Mouse (Mus musculus): ENCODE measurements around the gene Rsad1. TPM values are rescaled to one million over a fixed set of nuclear protein-coding genes. Genes with fewer than 3 reads are reported as not detected.

Rsad1 gene
- polyA plus RNA-seq, 1 experiment from 2014 or later = 3.7 TPM

DNA sequence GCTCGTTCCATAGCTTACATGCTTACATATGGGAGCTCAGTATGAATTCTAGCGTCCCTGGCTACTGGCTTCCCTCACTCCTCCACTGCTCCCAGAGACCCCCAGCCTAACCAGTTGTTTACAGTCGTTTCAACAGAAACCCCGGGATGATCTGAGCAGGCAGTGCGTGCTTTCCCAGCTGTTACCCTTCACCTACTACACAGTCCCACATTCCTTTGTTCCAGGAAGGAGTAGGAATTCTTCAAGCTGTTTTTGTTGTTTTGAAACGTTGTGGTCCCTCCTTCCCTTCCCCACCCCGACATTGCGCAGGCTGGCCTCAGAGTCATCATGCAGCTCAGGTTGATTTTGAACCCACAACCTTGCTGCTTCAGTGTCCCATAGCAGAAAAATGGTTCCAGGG is 48.7 kb downstream of the Rsad1 start:
- no peak for DNase-seq (ENCODE audit: extremely low spot score, low spot score)
- H3K4me3 ChIP-seq = peak overlapping the region; percentile 49
- H3K9me3 ChIP-seq = no peaks in the 10 kb centered on the region
- peaks cover 40% of the 10 kb centered on the region for H3K4me1 ChIP-seq
- H3K27me3 ChIP-seq (ENCODE audit: poor library complexity, severe bottlenecking) = peaks cover 62% of the 10 kb centered on the region
- 24% methylated on average over 8 of the region's 8 CpGs for WGBS
- peak overlapping the region; percentile 64 for H3K27ac ChIP-seq
- no peaks in the 10 kb centered on the region for H3K36me3 ChIP-seq (replicated peaks)

- H3K36me3 ChIP-seq (replicated peaks) = no peaks in the 10 kb centered on the region
- peak within 1 kb of the TSS; percentile 64 for H3K27ac ChIP-seq
- H3K4me3 ChIP-seq = peak within 1 kb of the TSS; percentile 49
- DNase-seq (ENCODE audit: extremely low spot score, low spot score) = peak; percentile 45
- H3K27me3 ChIP-seq (ENCODE audit: poor library complexity, severe bottlenecking) = peaks cover 68% of the 10 kb centered on the region
- WGBS = under 1% methylated on average over 26 of the region's 26 CpGs
- no peaks in the 10 kb centered on the region for H3K9me3 ChIP-seq
- H3K4me1 ChIP-seq = peaks cover 46% of the 10 kb centered on the region
These were observed 49.3 kb downstream of the Rsad1 start, which contains the start of gene Epn3 for GRCm38 (mm10) chr11:94499661-94500152. Gene Epn3 (minus strand): TSS chr11:94499974.

- H3K27me3 ChIP-seq (ENCODE audit: poor library complexity, severe bottlenecking) = peaks cover 75% of the 10 kb centered on the region
- no peaks in the 10 kb centered on the region for H3K9me3 ChIP-seq
- no peak for DNase-seq (ENCODE audit: extremely low spot score, low spot score)
- peak overlapping the region; percentile 49 for H3K4me3 ChIP-seq
- peaks cover 48% of the 10 kb centered on the region for H3K4me1 ChIP-seq
- WGBS = 25% methylated on average over 2 of the region's 2 CpGs
- H3K36me3 ChIP-seq (replicated peaks) = no peaks in the 10 kb centered on the region
- peak overlapping the region; percentile 64; the same call in 1 of the 2 replicates for H3K27ac ChIP-seq
These were observed 50.0 kb downstream of the Rsad1 start for GRCm38 (mm10) chr11:94499035-94499434.

DNA sequence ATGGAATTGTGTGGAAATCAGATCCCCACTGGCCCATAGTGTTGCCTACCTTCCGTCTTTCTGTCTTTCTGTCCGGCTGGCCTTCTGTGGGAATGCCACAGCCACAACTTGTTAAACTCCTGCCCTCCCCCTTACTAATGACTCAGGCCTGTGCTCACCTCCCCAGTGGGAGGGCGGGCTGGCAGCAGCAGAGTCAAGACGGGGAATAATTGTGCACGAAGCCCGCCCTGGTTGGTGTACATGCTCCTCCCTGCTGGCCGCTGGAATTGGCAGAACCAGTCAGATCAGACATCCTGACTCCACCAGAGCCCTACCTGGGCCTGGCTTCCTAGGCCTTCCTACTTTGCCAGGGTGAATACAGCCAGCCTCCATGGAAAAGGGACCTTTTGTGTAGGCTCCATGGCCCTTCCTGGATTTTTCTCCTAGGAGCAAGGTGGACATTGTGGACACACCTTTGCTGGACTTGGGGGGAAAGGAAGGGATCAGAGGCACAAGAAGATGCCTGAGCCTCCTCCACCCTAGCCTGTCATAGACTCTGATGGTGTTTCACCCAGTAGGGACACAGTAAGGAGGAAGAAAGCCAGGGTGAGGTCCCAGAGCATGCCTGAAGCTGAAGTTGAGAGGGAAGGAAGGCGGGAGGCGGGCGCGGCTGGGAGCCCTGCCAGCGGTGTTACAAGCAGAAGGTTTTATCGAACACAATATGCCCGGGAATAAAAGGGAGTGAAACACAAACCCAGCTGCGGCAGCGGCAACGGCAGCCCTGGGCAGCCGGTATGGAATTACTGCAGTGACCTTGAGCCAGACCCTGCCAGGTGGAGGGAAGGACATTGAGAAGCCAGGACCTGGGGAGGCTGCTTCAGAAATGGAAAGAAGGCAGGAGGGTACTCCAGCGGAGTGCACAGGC is 50.7 kb downstream of the Rsad1 start:
- WGBS = 18% methylated on average over 19 of the region's 19 CpGs
- DNase-seq (ENCODE audit: extremely low spot score, low spot score) = no peak
- no peaks in the 10 kb centered on the region for H3K9me3 ChIP-seq
- peaks cover 81% of the 10 kb centered on the region for H3K27me3 ChIP-seq (ENCODE audit: poor library complexity, severe bottlenecking)
- peak overlapping the region; percentile 64 for H3K27ac ChIP-seq
- no peaks in the 10 kb centered on the region for H3K36me3 ChIP-seq (replicated peaks)
- H3K4me3 ChIP-seq = peak overlapping the region; percentile 49
- peaks cover 48% of the 10 kb centered on the region for H3K4me1 ChIP-seq

DNA sequence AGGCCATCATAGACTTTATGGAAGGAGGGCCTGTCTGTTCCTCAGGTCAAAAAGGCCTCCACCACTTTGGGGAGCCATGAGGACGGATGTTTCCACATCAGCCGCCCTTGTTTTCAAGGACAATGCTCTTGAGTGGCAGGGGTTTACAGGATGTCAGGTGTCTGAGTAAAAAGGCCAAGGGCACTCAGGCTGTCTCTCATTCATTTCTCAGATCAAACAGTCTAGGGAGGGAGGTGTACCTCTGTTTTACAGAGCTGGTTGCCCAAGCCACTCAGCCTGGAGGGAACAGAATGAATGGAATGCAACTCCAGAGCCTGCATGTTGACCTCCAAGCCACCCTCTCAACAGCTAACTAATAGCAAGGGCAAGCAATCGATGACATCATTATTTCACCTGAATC is 53.6 kb downstream of the Rsad1 start:
- Histone ChIP-seq H3K4me3 (no peak overlapping the region), H3K9me3 (no peaks in the 10 kb centered on the region), H3K27me3 (ENCODE audit: poor library complexity, severe bottlenecking) (peaks cover 89% of the 10 kb centered on the region), H3K36me3 (replicated peaks) (no peaks in the 10 kb centered on the region), H3K27ac (peak overlapping the region; percentile 30; the same call in 1 of the 2 replicates), H3K4me1 (peaks cover 63% of the 10 kb centered on the region)
- no peak for DNase-seq (ENCODE audit: extremely low spot score, low spot score)
- WGBS = 86% methylated on average over 3 of the region's 3 CpGs

- DNase-seq (ENCODE audit: extremely low spot score, low spot score) = no peak
- H3K27me3 ChIP-seq (ENCODE audit: poor library complexity, severe bottlenecking) = peaks cover 88% of the 10 kb centered on the region
- H3K4me1 ChIP-seq = peaks cover 54% of the 10 kb centered on the region
- WGBS = 69% methylated on average over 7 of the region's 7 CpGs
- no peaks in the 10 kb centered on the region for H3K9me3 ChIP-seq
- peak overlapping the region; percentile 60 for H3K4me3 ChIP-seq
- H3K36me3 ChIP-seq (replicated peaks) = no peaks in the 10 kb centered on the region
- H3K27ac ChIP-seq = peak overlapping the region; percentile 85
These were observed 57.3 kb downstream of the Rsad1 start for GRCm38 (mm10) chr11:94491749-94492099.

DNA sequence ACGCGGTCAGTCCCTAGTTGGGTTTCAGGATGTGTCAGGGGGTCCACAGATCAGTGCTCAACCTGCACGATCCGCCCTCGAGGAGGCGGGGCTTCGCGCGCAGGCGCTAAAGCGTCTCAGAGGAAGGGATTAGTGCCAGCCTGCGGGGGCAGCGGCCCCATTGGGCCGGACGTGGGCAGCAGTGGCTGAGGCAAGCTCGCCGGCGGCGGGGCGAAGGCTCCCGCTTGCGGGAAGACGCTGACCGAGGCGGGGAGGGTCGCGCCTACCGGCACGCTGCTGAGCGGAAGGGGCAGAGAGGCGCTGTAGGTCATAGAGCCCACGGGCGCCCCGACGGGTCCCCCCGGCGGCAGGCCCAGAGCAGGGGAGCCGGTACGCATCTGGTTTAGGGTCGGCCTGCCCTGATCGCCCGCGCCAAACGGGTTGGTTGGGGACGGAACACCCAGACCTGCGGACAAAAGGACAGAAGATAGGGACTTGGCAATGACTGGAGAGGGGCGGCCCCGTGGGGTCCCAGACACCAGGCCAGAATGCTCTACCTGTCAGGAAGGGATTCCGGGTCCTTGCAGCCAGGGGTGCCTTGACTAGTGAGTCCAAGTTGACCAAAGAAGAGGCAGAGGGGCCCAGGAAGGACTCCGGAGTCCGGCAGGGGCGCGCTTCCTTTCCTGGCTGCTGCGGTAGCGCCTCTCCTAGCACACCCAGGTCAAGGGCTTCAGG is 57.9 kb downstream of the Rsad1 start:
- H3K4me1 ChIP-seq = peaks cover 55% of the 10 kb centered on the region
- peaks cover 92% of the 10 kb centered on the region for H3K27me3 ChIP-seq (ENCODE audit: poor library complexity, severe bottlenecking)
- WGBS = 5% methylated on average over 55 of the region's 55 CpGs
- H3K36me3 ChIP-seq (replicated peaks) = no peaks in the 10 kb centered on the region
- H3K27ac ChIP-seq = peak overlapping the region; percentile 85
- H3K9me3 ChIP-seq = no peaks in the 10 kb centered on the region
- peak overlapping the region; percentile 60 for H3K4me3 ChIP-seq
- peak; percentile 72 for DNase-seq (ENCODE audit: extremely low spot score, low spot score)

Other genes with a start within 250 kb of the Rsad1 start
- 113 and 129 TPM in 2 replicates for gene Luc7l3, start 227.3 kb downstream of the Rsad1 start, polyA plus RNA-seq (2016; fragmentation: Nextera tagmentation; extraction: Ambion mirVana)
- gene Ankrd40, start 221.3 kb downstream of the Rsad1 start, polyA plus RNA-seq (2016; fragmentation: Nextera tagmentation; extraction: Ambion mirVana) = 10.3 and 11.4 TPM in 2 replicates
- 0.12 and 0.22 TPM in 2 replicates for gene Abcc3, start 156.3 kb downstream of the Rsad1 start, polyA plus RNA-seq (2016; fragmentation: Nextera tagmentation; extraction: Ambion mirVana)
- gene Cacna1g, start 75.1 kb downstream of the Rsad1 start, polyA plus RNA-seq (2016; fragmentation: Nextera tagmentation; extraction: Ambion mirVana) = 7.0 and 8.3 TPM in 2 replicates
- not detected in 2 replicates for gene Spata20, start 63.1 kb downstream of the Rsad1 start, polyA plus RNA-seq (2016; fragmentation: Nextera tagmentation; extraction: Ambion mirVana)
- 1.6 and 2.0 TPM in 2 replicates for gene Epn3, start 49.3 kb downstream of the Rsad1 start, polyA plus RNA-seq (2016; fragmentation: Nextera tagmentation; extraction: Ambion mirVana)
- 3.4 and 4.5 TPM in 2 replicates for gene Mycbpap, start 27.5 kb downstream of the Rsad1 start, polyA plus RNA-seq (2016; fragmentation: Nextera tagmentation; extraction: Ambion mirVana)
- 0.09 and 0.21 TPM in 2 replicates for gene Chad, start 15.8 kb upstream of the Rsad1 start, polyA plus RNA-seq (2016; fragmentation: Nextera tagmentation; extraction: Ambion mirVana)
- 3.7 TPM in 2 replicates for gene Acsf2, start 52.6 kb upstream of the Rsad1 start, polyA plus RNA-seq (2016; fragmentation: Nextera tagmentation; extraction: Ambion mirVana)
- 283 and 286 TPM in 2 replicates for gene Lrrc59, start 80.5 kb upstream of the Rsad1 start, polyA plus RNA-seq (2016; fragmentation: Nextera tagmentation; extraction: Ambion mirVana)
- 135 and 142 TPM in 2 replicates for gene Mrpl27, start 104.5 kb upstream of the Rsad1 start, polyA plus RNA-seq (2016; fragmentation: Nextera tagmentation; extraction: Ambion mirVana)
- gene Eme1, start 104.7 kb upstream of the Rsad1 start, polyA plus RNA-seq (2016; fragmentation: Nextera tagmentation; extraction: Ambion mirVana) = 69.6 and 79.1 TPM in 2 replicates
- 14.4 and 15.2 TPM in 2 replicates for gene Xylt2, start 128.3 kb upstream of the Rsad1 start, polyA plus RNA-seq (2016; fragmentation: Nextera tagmentation; extraction: Ambion mirVana)
- gene Gm11541, start 155.2 kb upstream of the Rsad1 start, polyA plus RNA-seq (2016; fragmentation: Nextera tagmentation; extraction: Ambion mirVana) = not detected in 2 replicates
- 0.20 and 0.26 TPM in 2 replicates for gene Cdc34b, start 192.5 kb upstream of the Rsad1 start, polyA plus RNA-seq (2016; fragmentation: Nextera tagmentation; extraction: Ambion mirVana)
- gene Tmem92, start 233.4 kb upstream of the Rsad1 start, polyA plus RNA-seq (2016; fragmentation: Nextera tagmentation; extraction: Ambion mirVana) = not detected in 2 replicates

Measured in forebrain, embryonic 10.5 days (tissue).